Mouse (Mus musculus): ENCODE data around the gene Klhl29.

Klhl29 gene

DNA sequence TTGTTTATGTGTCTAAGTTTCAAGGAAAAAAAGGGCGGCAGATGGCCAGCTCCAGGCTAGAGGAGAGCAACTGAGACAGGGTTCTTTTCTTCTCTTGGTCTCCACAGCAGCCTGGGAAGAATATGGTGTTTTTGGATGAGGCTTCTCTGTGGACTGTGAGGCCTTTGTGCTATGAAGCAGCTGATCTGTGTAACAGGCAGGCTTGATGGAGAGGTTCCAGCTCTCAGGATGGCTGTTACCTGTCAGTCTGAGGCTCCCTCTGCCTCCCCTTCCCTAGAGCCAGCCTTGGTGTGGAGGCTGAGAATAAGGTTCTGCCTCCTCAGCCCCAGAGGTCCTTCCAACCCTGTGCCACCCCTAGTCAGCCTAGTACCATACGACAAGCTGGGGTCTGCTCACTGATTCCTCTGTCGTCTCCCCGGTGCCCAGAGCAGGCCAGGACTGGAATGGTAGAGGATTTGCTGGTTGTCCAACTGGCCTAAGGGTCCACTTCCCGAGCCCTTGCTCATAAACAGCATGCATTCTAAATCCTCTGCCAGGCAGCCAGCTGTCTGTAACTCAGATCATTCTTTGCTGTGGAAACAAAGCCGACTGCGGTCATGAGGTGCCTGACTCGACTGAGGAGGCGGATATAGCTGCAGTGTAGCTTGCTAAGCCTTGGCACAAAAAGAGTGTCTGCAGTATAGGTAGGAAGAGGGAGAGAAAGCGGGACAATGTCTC lies 122.0 kb downstream of the Klhl29 start:
- no peaks in the 10 kb centered on the region for H3K36me3 ChIP-seq (ENCODE audit: insufficient read depth, low read length)
- H3K9me3 ChIP-seq (ENCODE audit: low read length), result no peaks in the 10 kb centered on the region
- H3K27me3 ChIP-seq (ENCODE audit: insufficient read depth, low read length), result no peaks in the 10 kb centered on the region
- TF ChIP-seq CTCF (conservative IDR thresholded peaks at IDR 0.05; ENCODE audit: low read length) (no peak), POU5F1 (IDR thresholded peaks at IDR 0.05; ENCODE audit: borderline replicate concordance, low read length) (no peak), NANOG (IDR thresholded peaks at IDR 0.05; ENCODE audit: borderline replicate concordance, low read length) (no peak)
- H3K4me3 ChIP-seq (replicated peaks; ENCODE audit: low read length), result no peak overlapping the region
- H3K4me1 ChIP-seq (replicated peaks; ENCODE audit: low read depth, low read length), result peaks cover 5% of the 10 kb centered on the region; the same call in 1 of the 2 replicates

DNA sequence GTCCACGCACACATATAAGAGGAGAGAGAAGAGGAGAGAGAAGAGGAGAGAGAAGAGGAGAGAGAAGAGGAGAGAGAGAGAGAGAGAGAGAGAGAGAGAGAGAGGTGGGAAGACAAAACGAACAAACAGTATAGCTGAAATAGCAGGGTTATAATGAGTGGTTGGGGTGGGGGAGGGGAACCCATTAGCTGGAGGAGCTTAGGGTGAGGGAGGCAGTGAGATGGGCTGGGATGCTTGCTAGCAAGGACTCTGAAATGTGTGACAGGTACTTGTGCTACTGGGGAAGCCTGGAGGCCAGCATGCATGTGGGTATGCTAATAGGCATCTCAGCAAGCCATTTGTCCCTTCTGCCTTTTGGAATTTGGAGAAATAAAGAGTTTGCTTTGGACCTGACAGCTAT lies 122.9 kb downstream of the Klhl29 start:
- Histone ChIP-seq H3K36me3 (ENCODE audit: insufficient read depth, low read length) (no peaks in the 10 kb centered on the region), H3K4me3 (replicated peaks; ENCODE audit: low read length) (no peak overlapping the region)

DNA sequence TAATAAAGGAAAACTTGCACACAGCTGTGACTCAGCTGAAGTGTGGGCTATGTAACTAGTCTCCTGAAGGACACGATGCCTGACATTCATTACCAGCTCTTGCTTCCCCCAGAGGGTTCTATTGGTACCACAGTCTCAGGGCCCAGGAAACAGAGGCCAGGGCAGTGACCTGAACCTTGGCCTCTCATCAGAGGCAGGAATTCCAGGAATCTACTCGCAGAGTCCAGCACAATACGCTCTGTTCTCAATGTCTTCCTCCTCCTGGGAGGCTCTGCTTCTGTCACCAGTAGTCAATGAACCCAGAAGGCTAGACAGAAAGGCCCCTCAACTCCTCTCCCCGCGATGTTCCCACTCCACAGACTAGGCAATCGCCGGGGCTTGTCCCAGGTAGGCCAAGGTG lies 125.4 kb downstream of the Klhl29 start:
- TF ChIP-seq NANOG (IDR thresholded peaks at IDR 0.05; ENCODE audit: borderline replicate concordance, low read length) (no peak), POU5F1 (IDR thresholded peaks at IDR 0.05; ENCODE audit: borderline replicate concordance, low read length) (no peak), CTCF (conservative IDR thresholded peaks at IDR 0.05; ENCODE audit: low read length) (no peak)
- no peaks in the 10 kb centered on the region for H3K9me3 ChIP-seq (ENCODE audit: low read length)
- H3K4me1 ChIP-seq (replicated peaks; ENCODE audit: low read depth, low read length), result no peaks in the 10 kb centered on the region
- H3K36me3 ChIP-seq (ENCODE audit: insufficient read depth, low read length), result no peaks in the 10 kb centered on the region
- no peak overlapping the region for H3K4me3 ChIP-seq (replicated peaks; ENCODE audit: low read length)
- peaks cover 15% of the 10 kb centered on the region for H3K27me3 ChIP-seq (ENCODE audit: insufficient read depth, low read length)

More for the DNA sequence above, 122.9 kb downstream of the Klhl29 start:
- Histone ChIP-seq H3K4me1 (replicated peaks; ENCODE audit: low read depth, low read length) (peaks cover 5% of the 10 kb centered on the region; the same call in 1 of the 2 replicates), H3K9me3 (ENCODE audit: low read length) (no peaks in the 10 kb centered on the region), H3K27me3 (ENCODE audit: insufficient read depth, low read length) (no peaks in the 10 kb centered on the region)
- no peak for TF ChIP-seq NANOG (IDR thresholded peaks at IDR 0.05; ENCODE audit: borderline replicate concordance, low read length)
- TF ChIP-seq CTCF (conservative IDR thresholded peaks at IDR 0.05; ENCODE audit: low read length), result no peak

DNA sequence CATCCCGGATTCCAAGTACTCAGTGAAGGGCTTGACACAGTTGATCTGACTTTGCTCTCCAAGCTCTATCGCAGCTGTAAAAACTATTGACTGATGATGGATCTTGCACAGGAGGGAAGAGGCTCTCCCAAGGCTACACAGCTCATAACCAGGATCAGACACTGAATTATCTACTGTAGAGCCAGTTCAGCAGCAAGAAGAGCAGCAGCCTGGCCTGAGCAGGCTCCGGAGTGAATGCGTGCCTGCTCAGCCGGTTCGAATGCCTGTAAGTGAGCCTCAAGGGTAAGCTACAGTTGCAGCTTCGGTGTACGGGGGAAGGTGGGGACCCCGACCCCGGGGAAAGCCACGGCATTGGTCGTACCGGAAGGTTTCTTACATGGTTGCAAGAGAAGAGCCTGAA lies 126.4 kb downstream of the Klhl29 start:
- no peak overlapping the region for H3K4me3 ChIP-seq (replicated peaks; ENCODE audit: low read length)
- no peaks in the 10 kb centered on the region for H3K9me3 ChIP-seq (ENCODE audit: low read length)
- peaks cover 25% of the 10 kb centered on the region for H3K27me3 ChIP-seq (ENCODE audit: insufficient read depth, low read length)
- TF ChIP-seq POU5F1 (IDR thresholded peaks at IDR 0.05; ENCODE audit: borderline replicate concordance, low read length) (no peak), NANOG (IDR thresholded peaks at IDR 0.05; ENCODE audit: borderline replicate concordance, low read length) (no peak), CTCF (conservative IDR thresholded peaks at IDR 0.05; ENCODE audit: low read length) (no peak)
- no peaks in the 10 kb centered on the region for H3K4me1 ChIP-seq (replicated peaks; ENCODE audit: low read depth, low read length)
- H3K36me3 ChIP-seq (ENCODE audit: insufficient read depth, low read length), result no peaks in the 10 kb centered on the region

DNA sequence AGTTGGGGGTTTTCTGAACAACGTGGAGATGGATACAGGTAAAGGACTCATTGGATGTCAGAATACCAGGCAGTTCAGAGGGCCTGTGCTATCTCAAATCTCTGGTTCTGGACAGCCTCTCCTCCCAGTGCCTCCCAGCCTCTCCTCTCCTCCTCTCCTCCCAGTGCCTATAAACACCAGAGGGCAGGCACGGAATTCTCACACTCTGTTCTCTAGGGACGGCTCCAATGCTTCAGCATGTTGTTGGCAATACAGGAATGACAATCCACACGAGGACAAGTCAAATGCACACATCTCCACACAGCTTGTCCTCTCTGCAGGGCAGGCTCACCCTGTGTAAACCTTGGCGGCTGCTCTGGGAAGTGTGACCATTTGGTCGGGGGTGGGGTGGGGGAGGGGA lies 128.0 kb downstream of the Klhl29 start:
- H3K36me3 ChIP-seq (ENCODE audit: insufficient read depth, low read length), result no peaks in the 10 kb centered on the region
- H3K27me3 ChIP-seq (ENCODE audit: insufficient read depth, low read length), result peaks cover 26% of the 10 kb centered on the region
- H3K4me1 ChIP-seq (replicated peaks; ENCODE audit: low read depth, low read length), result 0 out of 2 replicates have a peak, but pooled peaks cover 5% of the 10 kb centered on the region
- no peaks in the 10 kb centered on the region for H3K9me3 ChIP-seq (ENCODE audit: low read length)
- no peak overlapping the region for H3K4me3 ChIP-seq (replicated peaks; ENCODE audit: low read length)
- no peak for TF ChIP-seq NANOG (IDR thresholded peaks at IDR 0.05; ENCODE audit: borderline replicate concordance, low read length)
- TF ChIP-seq POU5F1 (IDR thresholded peaks at IDR 0.05; ENCODE audit: borderline replicate concordance, low read length), result no peak
- TF ChIP-seq CTCF (conservative IDR thresholded peaks at IDR 0.05; ENCODE audit: low read length), result no peak

DNA sequence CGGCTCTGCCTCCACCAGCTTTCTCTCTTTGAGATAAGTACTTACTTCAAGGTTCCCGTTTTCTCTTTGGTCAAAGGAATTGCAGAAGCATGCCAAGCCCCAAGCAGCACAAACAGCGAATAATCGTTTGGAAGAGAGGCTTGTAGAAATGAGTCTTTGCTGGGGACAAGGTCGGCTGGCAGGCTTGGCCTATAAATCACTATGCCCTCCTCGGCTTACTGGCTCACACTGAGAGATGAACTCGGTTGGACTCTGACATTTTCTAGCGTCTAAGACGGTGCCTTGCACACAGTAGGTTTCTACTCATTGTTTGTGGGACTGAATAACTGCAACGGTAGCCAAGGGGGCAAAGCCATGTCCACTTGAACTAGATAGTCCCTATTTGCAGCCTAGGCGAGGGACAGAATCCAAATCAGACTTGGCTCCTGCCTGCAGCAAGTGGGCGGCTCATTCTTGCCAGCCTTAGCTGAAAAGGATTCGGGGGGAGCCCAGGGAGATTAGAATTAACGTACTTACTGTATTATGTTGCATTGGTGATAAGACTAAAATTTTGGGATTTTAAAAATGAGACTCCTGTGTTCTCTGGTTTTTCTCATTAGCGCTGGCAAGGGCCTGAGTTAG lies 128.7 kb downstream of the Klhl29 start:
- Histone ChIP-seq H3K4me1 (replicated peaks; ENCODE audit: low read depth, low read length) (0 out of 2 replicates have a peak, but pooled peaks cover 5% of the 10 kb centered on the region), H3K36me3 (ENCODE audit: insufficient read depth, low read length) (no peaks in the 10 kb centered on the region), H3K9me3 (ENCODE audit: low read length) (no peaks in the 10 kb centered on the region), H3K27me3 (ENCODE audit: insufficient read depth, low read length) (peaks cover 26% of the 10 kb centered on the region), H3K4me3 (replicated peaks; ENCODE audit: low read length) (no peak overlapping the region)
- TF ChIP-seq NANOG (IDR thresholded peaks at IDR 0.05; ENCODE audit: borderline replicate concordance, low read length) (no peak), POU5F1 (IDR thresholded peaks at IDR 0.05; ENCODE audit: borderline replicate concordance, low read length) (no peak), CTCF (conservative IDR thresholded peaks at IDR 0.05; ENCODE audit: low read length) (no peak)

DNA sequence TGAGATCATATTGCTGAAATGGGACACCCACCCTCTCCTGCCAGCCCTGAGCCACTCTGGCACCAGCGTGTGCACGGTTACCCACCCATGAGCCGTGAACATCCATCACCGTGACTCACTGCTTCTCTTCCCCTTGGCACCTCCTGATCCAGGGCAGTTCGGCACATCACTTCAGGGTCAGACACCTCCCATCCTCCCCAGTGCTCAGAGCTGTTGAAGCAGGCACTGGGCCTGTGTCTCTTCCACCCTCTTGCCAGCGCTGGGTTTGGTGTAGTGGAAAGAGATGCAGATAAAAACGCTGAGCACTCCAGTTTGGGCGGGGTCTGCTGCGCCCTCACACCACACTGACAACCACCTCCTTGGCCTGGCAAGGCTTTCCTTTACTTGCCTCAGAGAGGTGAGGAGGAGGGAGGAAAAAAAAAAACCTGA lies 129.3 kb downstream of the Klhl29 start:
- H3K36me3 ChIP-seq (ENCODE audit: insufficient read depth, low read length), result no peaks in the 10 kb centered on the region
- 0 out of 2 replicates have a peak, but pooled peaks cover 5% of the 10 kb centered on the region for H3K4me1 ChIP-seq (replicated peaks; ENCODE audit: low read depth, low read length)
- H3K9me3 ChIP-seq (ENCODE audit: low read length), result no peaks in the 10 kb centered on the region
- H3K4me3 ChIP-seq (replicated peaks; ENCODE audit: low read length), result no peak overlapping the region
- peaks cover 26% of the 10 kb centered on the region for H3K27me3 ChIP-seq (ENCODE audit: insufficient read depth, low read length)
- TF ChIP-seq POU5F1 (IDR thresholded peaks at IDR 0.05; ENCODE audit: borderline replicate concordance, low read length) (no peak), CTCF (conservative IDR thresholded peaks at IDR 0.05; ENCODE audit: low read length) (no peak), NANOG (IDR thresholded peaks at IDR 0.05; ENCODE audit: borderline replicate concordance, low read length) (no peak)

DNA sequence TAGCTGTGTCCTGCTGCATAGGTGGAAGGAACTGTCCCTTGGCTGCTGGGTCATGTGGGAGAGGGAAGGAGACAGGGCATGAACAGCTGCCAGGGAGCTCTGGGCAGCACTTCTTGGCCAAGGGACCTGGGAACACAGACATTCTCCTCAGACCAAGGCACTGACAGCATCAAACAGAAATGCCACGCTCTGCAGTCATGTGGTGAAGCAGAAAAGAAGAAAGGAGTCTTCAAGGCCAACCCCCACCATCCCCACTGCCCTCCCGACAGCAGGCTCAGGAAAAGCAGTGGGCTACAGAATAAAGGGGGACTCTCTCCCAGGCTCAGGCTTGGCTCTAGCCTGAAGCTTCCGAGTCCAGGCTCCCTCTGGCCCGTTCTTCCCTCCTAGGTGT lies 130.3 kb downstream of the Klhl29 start:
- Histone ChIP-seq H3K9me3 (ENCODE audit: low read length) (no peaks in the 10 kb centered on the region), H3K4me3 (replicated peaks; ENCODE audit: low read length) (no peak overlapping the region), H3K36me3 (ENCODE audit: insufficient read depth, low read length) (no peaks in the 10 kb centered on the region), H3K27me3 (ENCODE audit: insufficient read depth, low read length) (peaks cover 26% of the 10 kb centered on the region), H3K4me1 (replicated peaks; ENCODE audit: low read depth, low read length) (0 out of 2 replicates have a peak, but pooled peaks cover 5% of the 10 kb centered on the region)
- TF ChIP-seq POU5F1 (IDR thresholded peaks at IDR 0.05; ENCODE audit: borderline replicate concordance, low read length) (no peak), CTCF (conservative IDR thresholded peaks at IDR 0.05; ENCODE audit: low read length) (no peak), NANOG (IDR thresholded peaks at IDR 0.05; ENCODE audit: borderline replicate concordance, low read length) (no peak)

All from E14TG2a.4 (cell line).